Mouse (Mus musculus) adrenal gland, postnatal 25 days (tissue): ENCODE results near the gene Tsen15. TPM values are rescaled to one million over a fixed set of nuclear protein-coding genes. Genes with fewer than 3 reads are reported as not detected.
"Not testable (repeated sequence)": the region's sequence is repeated elsewhere in the genome, so short reads cannot be mapped to it uniquely, and the experiment has no call there.

Experiments
- DNase-seq: peaks from one replicate; pipeline ENCODE4 v3.0.0; 2021; ENCODE audit warnings: mixed read lengths
- total RNA-seq: library from RNA; stranded (reverse); gene quantifications from 2 replicates; pipeline ENCODE4 v1.2.3, GENCODE M21; 2021

Gene Tsen15
- total RNA-seq, 1 experiment from 2014 or later = 33.8 TPM

- not testable (repeated sequence) for DNase-seq
Measured at GRCm38 (mm10) chr1:152385693-152386092, 795 bp downstream of the Tsen15 start.

DNA sequence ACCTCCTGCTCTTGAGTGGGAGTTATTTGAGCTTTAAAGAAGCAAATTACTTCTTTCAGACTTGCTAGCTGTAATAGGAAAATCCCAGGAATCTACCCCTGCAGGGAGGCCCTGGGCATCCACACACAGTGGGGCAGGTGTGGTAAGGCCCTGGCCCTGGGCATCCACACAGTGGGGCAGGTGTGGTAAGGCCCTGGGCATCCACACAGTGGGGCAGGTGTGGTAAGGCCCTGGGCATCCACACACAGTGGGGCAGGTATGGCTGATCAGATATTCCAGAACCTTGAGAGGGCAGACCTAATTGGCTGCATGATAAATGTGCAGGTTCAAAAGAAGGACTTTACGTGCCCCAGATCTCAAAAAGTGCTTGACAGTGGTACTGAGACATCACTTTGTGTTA is 1.9 kb downstream of the Tsen15 start:
- DNase-seq = no peak

DNA sequence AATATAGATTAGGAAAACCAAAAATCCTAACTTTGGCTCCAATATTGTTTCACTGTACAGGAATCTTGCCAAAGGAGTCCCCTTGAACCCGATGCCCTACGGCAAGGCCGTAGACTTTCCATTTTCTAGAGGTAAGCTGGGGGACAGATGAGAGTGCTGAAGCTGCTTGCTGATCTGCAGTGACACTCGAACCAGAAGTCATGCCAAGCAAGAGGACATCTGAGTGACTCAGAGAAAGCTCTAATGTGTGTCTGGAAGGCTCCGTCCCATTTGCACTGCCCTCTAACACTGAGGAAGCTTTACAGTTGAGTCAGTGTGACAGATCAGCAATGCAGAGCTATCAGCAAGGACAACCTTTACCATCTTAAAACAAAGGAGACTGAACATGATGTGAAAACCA is 8.2 kb downstream of the Tsen15 start:
- DNase-seq = no peak

GRCm38 (mm10) chr1:152369139-152369538 is 17.3 kb downstream of the Tsen15 start:
- DNase-seq = peak; percentile 44

DNA sequence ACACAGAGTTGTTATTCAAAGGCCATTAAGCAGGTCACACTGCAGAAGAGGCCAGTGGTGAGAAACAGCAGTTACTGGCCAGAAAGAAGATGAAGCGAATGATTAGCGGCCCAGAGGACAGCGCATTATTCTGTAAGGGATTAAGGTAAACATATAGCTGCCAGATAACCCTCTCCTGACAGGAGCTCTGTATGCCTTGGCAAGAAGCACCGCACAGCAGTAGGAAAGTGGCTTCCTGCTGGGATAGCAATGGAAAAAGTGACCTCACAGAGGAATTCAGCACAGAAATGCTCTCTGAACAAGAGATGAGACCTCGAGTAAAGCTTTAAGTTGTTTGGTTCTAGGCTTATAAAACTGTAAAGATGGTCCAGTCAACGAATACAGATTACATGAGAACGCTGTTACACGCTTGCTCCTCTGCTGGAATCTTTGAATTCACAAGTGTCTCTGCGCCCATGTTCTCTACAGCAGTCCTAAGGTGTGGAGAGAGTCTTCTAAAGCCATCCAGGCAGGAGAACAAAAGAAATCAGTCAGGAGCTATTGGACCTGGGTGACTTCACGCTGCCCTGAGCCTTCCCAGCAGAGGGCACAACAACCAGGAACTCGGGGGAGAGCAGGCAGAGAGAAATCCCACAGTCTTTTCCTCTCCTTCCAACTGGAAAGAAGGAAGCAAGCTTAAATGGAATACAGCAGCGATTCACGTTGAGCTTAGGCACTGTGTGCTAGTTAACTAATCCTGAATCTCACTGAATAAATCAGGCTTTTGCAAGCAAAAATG is 18.0 kb downstream of the Tsen15 start:
- no peak for DNase-seq

- DNase-seq = no peak
Measured at GRCm38 (mm10) chr1:152356721-152357120, 29.8 kb downstream of the Tsen15 start.

- DNase-seq = no peak
Measured at GRCm38 (mm10) chr1:152347946-152348345, 38.5 kb downstream of the Tsen15 start.

DNA sequence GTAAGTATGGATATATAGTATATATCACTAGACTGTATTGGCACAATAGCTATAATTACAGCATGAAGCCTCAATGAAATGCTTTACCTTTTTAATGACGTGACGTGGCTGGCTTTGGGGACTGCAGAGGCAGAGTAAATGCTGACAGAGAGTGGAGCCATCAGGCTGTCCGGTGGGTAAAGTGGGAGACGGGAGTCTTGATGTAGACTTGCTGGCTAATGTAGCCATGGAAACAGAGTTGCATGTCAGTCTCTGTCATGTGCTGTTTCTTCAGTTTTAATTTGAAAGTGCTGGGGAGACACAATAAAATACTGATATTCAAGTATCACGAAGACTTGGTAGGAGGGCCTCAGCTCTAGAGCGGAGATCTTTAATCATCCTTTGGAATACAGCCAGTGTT is 62.5 kb downstream of the Tsen15 start:
- DNase-seq = no peak

Other genes starting within 250 kb of the Tsen15 start
- gene Colgalt2, start 13.1 kb upstream of the Tsen15 start, total RNA-seq = 2.6 and 4.4 TPM in 2 replicates